Mouse (Mus musculus): ENCODE results near the gene Rabggta. TPM values are rescaled to one million over a fixed set of nuclear protein-coding genes. Genes with fewer than 3 reads are reported as not detected.
A peak's percentile ranks its signal among the peaks of the same experiment; 100 is the strongest.
"Not testable (repeated sequence)": the region's sequence is repeated elsewhere in the genome, so short reads cannot be mapped to it uniquely, and the experiment has no call there.

Gene Rabggta
- polyA plus RNA-seq, 1 experiment from 2014 or later: 34.2 TPM

GRCm38 (mm10) chr14:55760156-55760555 is 38.1 kb upstream of the Rabggta start:
- ATAC-seq (peak; percentile 40), DNase-seq (ENCODE audit: low spot score) (peak; percentile 87)
- not testable (repeated sequence) for H3K27ac ChIP-seq (ENCODE audit: low read depth, low read length); H3K4me1 ChIP-seq (ENCODE audit: control insufficient read depth, insufficient read depth, low read length); H3K9ac ChIP-seq (ENCODE audit: low read length); H3K4me3 ChIP-seq (ENCODE audit: low read depth, low read length); H3K9me3 ChIP-seq (replicated peaks; ENCODE audit: control insufficient read depth, low read length)
- peaks cover 39% of the 10 kb centered on the region for H3K27me3 ChIP-seq (replicated peaks; ENCODE audit: control insufficient read depth, insufficient read depth, low read length)
- peaks cover 10% of the 10 kb centered on the region for H3K36me3 ChIP-seq (ENCODE audit: control insufficient read depth, insufficient read depth, low read length)
- H3K4me2 ChIP-seq (ENCODE audit: low read length): peak overlapping the region; percentile 30
- 0% methylated on average over 5 of the region's 6 CpGs for WGBS

- peak; percentile 5; the same call in 1 of the 2 replicates for ATAC-seq
Observed at GRCm38 (mm10) chr14:55758363-55758784, 36.3 kb upstream of the Rabggta start, which contains the start of gene Cideb. Cideb (minus strand) TSS chr14:55758458.

DNA sequence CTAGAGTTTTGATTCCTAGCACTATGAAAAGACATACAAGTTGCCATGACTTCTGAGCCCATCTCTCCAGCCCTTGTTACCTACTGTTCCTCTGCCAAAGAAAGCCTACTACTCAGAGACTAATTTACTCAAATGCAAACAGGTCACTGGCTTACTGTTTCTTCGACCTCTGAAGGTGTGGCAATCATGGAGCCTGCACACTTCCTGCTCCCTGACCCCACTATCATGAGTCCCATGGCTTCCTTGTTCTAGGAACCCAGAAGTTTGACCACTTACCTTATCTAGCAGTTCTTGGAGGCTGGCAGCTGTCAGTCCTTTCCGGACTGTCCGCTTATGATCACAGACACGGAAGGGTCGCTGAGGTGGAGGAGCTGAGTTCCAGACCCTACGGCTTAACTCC is 35.5 kb upstream of the Rabggta start:
- Histone ChIP-seq H3K27ac (ENCODE audit: low read depth, low read length) (no peak overlapping the region), H3K36me3 (ENCODE audit: control insufficient read depth, insufficient read depth, low read length) (peaks cover 36% of the 10 kb centered on the region), H3K4me3 (ENCODE audit: low read depth, low read length) (no peak overlapping the region), H3K9me3 (replicated peaks; ENCODE audit: control insufficient read depth, low read length) (no peaks in the 10 kb centered on the region), H3K4me1 (ENCODE audit: control insufficient read depth, insufficient read depth, low read length) (peaks cover 4% of the 10 kb centered on the region; the same call in 1 of the 2 replicates), H3K9ac (ENCODE audit: low read length) (no peak overlapping the region), H3K4me2 (ENCODE audit: low read length) (no peak overlapping the region), H3K27me3 (replicated peaks; ENCODE audit: control insufficient read depth, insufficient read depth, low read length) (peaks cover 21% of the 10 kb centered on the region)
- ATAC-seq (no peak), DNase-seq (ENCODE audit: low spot score) (no peak)
- 85% methylated on average over 6 of the region's 6 CpGs for WGBS

More at GRCm38 (mm10) chr14:55758363-55758784, 36.3 kb upstream of the Rabggta start, which contains the start of gene Cideb:
- H3K36me3 ChIP-seq (ENCODE audit: control insufficient read depth, insufficient read depth, low read length): peaks cover 28% of the 10 kb centered on the region
- WGBS: 18% methylated on average over 8 of the region's 8 CpGs
- peaks cover 29% of the 10 kb centered on the region for H3K27me3 ChIP-seq (replicated peaks; ENCODE audit: control insufficient read depth, insufficient read depth, low read length)
- DNase-seq (ENCODE audit: low spot score): peak; percentile 78
- no peak within 1 kb of the TSS for H3K4me2 ChIP-seq (ENCODE audit: low read length)
- peaks cover 4% of the 10 kb centered on the region; the same call in 1 of the 2 replicates for H3K4me1 ChIP-seq (ENCODE audit: control insufficient read depth, insufficient read depth, low read length)
- no peak within 1 kb of the TSS for H3K4me3 ChIP-seq (ENCODE audit: low read depth, low read length)
- no peak within 1 kb of the TSS for H3K27ac ChIP-seq (ENCODE audit: low read depth, low read length)
- no peaks in the 10 kb centered on the region for H3K9me3 ChIP-seq (replicated peaks; ENCODE audit: control insufficient read depth, low read length)
- H3K9ac ChIP-seq (ENCODE audit: low read length): no peak within 1 kb of the TSS

GRCm38 (mm10) chr14:55747051-55747847 is 25.2 kb upstream of the Rabggta start:
- H3K4me1 ChIP-seq (ENCODE audit: control insufficient read depth, insufficient read depth, low read length): peaks cover 16% of the 10 kb centered on the region

DNA sequence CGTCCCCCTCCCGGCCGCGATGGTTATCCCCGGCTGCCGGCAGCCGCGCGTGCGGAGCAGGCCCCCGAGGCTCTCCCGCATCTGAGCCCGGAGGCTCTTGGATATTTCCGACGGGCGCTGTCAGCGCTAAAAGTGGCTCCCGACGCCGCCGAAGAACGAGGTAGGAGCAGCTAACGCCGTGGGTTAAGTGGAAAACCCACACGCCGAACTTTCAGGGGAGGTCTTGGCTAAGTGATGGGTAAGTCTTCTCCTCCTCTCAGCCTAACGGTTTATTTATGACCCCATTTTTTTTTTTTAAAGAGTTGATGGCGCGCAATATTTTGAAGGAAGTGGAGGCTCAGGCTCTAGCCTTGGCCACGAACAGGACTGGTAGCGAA is 23.8 kb upstream of the Rabggta start:
- peaks cover 16% of the 10 kb centered on the region for H3K4me1 ChIP-seq (ENCODE audit: control insufficient read depth, insufficient read depth, low read length)
- H3K27ac ChIP-seq (ENCODE audit: low read depth, low read length): peak overlapping the region; percentile 46; the same call in 1 of the 2 replicates
- DNase-seq (ENCODE audit: low spot score): no peak
- under 1% methylated on average over 30 of the region's 31 CpGs for WGBS
- H3K4me2 ChIP-seq (ENCODE audit: low read length): peak overlapping the region; percentile 93
- H3K9me3 ChIP-seq (replicated peaks; ENCODE audit: control insufficient read depth, low read length): no peaks in the 10 kb centered on the region
- H3K36me3 ChIP-seq (ENCODE audit: control insufficient read depth, insufficient read depth, low read length): peaks cover 23% of the 10 kb centered on the region
- no peak for ATAC-seq
- H3K4me3 ChIP-seq (ENCODE audit: low read depth, low read length): peak overlapping the region; percentile 80
- H3K9ac ChIP-seq (ENCODE audit: low read length): peak overlapping the region; percentile 86
- H3K27me3 ChIP-seq (replicated peaks; ENCODE audit: control insufficient read depth, insufficient read depth, low read length): no peaks in the 10 kb centered on the region

More at GRCm38 (mm10) chr14:55747051-55747847, 25.2 kb upstream of the Rabggta start:
- WGBS: 93% methylated on average over 10 of the region's 10 CpGs
- no peaks in the 10 kb centered on the region for H3K9me3 ChIP-seq (replicated peaks; ENCODE audit: control insufficient read depth, low read length)
- no peak overlapping the region for H3K9ac ChIP-seq (ENCODE audit: low read length)
- no peak for ATAC-seq
- no peak overlapping the region for H3K4me3 ChIP-seq (ENCODE audit: low read depth, low read length)
- H3K27me3 ChIP-seq (replicated peaks; ENCODE audit: control insufficient read depth, insufficient read depth, low read length): no peaks in the 10 kb centered on the region
- no peak overlapping the region for H3K27ac ChIP-seq (ENCODE audit: low read depth, low read length)
- peak overlapping the region; percentile 93 for H3K4me2 ChIP-seq (ENCODE audit: low read length)
- DNase-seq (ENCODE audit: low spot score): no peak
- H3K36me3 ChIP-seq (ENCODE audit: control insufficient read depth, insufficient read depth, low read length): peaks cover 30% of the 10 kb centered on the region

GRCm38 (mm10) chr14:55745180-55745860 is 23.3 kb upstream of the Rabggta start, which contains the start of the genes Dhrs1 and Nop9:
Dhrs1 (minus strand) TSS chr14:55745690.
Nop9 (plus strand) TSS chr14:55745693.
- Histone ChIP-seq H3K36me3 (ENCODE audit: control insufficient read depth, insufficient read depth, low read length) (peaks cover 21% of the 10 kb centered on the region), H3K27me3 (replicated peaks; ENCODE audit: control insufficient read depth, insufficient read depth, low read length) (no peaks in the 10 kb centered on the region), H3K4me3 (ENCODE audit: low read depth, low read length) (peak within 1 kb of the TSS; percentile 80), H3K27ac (ENCODE audit: low read depth, low read length) (peak within 1 kb of the TSS; percentile 46; the same call in 1 of the 2 replicates), H3K4me2 (ENCODE audit: low read length) (peak within 1 kb of the TSS; percentile 93), H3K4me1 (ENCODE audit: control insufficient read depth, insufficient read depth, low read length) (peaks cover 16% of the 10 kb centered on the region), H3K9ac (ENCODE audit: low read length) (peak within 1 kb of the TSS; percentile 86), H3K9me3 (replicated peaks; ENCODE audit: control insufficient read depth, low read length) (no peaks in the 10 kb centered on the region)
- DNase-seq (ENCODE audit: low spot score): peak; percentile 83
- WGBS: 2% methylated on average over 47 of the region's 48 CpGs
- ATAC-seq: peak; percentile 80

DNA sequence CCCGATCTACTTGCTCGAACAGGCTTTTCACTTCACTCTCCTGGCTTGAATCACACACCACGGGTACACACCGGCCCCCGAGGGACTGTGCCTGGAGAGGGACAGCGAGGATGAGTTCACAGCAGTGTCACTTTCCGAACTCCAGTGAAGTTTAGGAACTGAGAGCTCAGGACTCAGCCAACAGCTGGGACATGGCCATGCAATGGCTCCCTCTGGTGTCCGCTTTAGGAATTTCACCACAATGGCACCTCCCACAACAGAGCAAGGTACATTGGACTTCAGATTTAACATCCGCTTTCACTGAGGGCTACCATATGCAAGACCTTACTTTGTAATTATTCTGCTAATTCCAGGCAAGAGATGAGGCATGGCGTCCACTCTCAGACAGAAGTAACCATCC is 21.6 kb upstream of the Rabggta start:
- 22% methylated on average over 10 of the region's 10 CpGs for WGBS
- Histone ChIP-seq H3K9me3 (replicated peaks; ENCODE audit: control insufficient read depth, low read length) (no peaks in the 10 kb centered on the region), H3K4me2 (ENCODE audit: low read length) (no peak overlapping the region), H3K9ac (ENCODE audit: low read length) (no peak overlapping the region), H3K4me3 (ENCODE audit: low read depth, low read length) (no peak overlapping the region), H3K27ac (ENCODE audit: low read depth, low read length) (no peak overlapping the region), H3K36me3 (ENCODE audit: control insufficient read depth, insufficient read depth, low read length) (peaks cover 23% of the 10 kb centered on the region), H3K4me1 (ENCODE audit: control insufficient read depth, insufficient read depth, low read length) (peaks cover 16% of the 10 kb centered on the region), H3K27me3 (replicated peaks; ENCODE audit: control insufficient read depth, insufficient read depth, low read length) (no peaks in the 10 kb centered on the region)
- ATAC-seq (peak; percentile 72), DNase-seq (ENCODE audit: low spot score) (peak; percentile 85)

- H3K36me3 ChIP-seq (ENCODE audit: control insufficient read depth, insufficient read depth, low read length): peaks cover 32% of the 10 kb centered on the region
- no peaks in the 10 kb centered on the region for H3K27me3 ChIP-seq (replicated peaks; ENCODE audit: control insufficient read depth, insufficient read depth, low read length)
- WGBS: 89% methylated on average over 9 of the region's 9 CpGs
- ATAC-seq (no peak), DNase-seq (ENCODE audit: low spot score) (no peak)
- H3K9ac ChIP-seq (ENCODE audit: low read length): no peak overlapping the region
- H3K4me2 ChIP-seq (ENCODE audit: low read length): no peak overlapping the region
- H3K9me3 ChIP-seq (replicated peaks; ENCODE audit: control insufficient read depth, low read length): no peaks in the 10 kb centered on the region
- no peak overlapping the region for H3K27ac ChIP-seq (ENCODE audit: low read depth, low read length)
- no peak overlapping the region for H3K4me3 ChIP-seq (ENCODE audit: low read depth, low read length)
- no peaks in the 10 kb centered on the region for H3K4me1 ChIP-seq (ENCODE audit: control insufficient read depth, insufficient read depth, low read length)
Observed at GRCm38 (mm10) chr14:55737086-55737687, 15.1 kb upstream of the Rabggta start.

All from forebrain, embryonic 14.5 days (tissue).